Comparison of ENCODE assay signal across 13 mouse cellular contexts in genomic region chr10:69465558-69466200, GRCm38 (mm10).
A peak's percentile ranks its signal among the peaks of the same experiment; 100 is the strongest.
DNase-seq lines count a peak whose midpoint lies in the region; ATAC-seq lines count a peak whose summit lies in the region.
"Had no signal": no experiment of that assay in that cellular context is flagged by ENCODE, and none has a peak within 500 bp of the region (broad histone marks: within the 10 kb centered on the region; RNA-seq: fewer than 3 reads in every experiment).

No protein-coding gene starts in this region.

- H3K4me2 ChIP-seq in hindbrain, embryonic 11.5 days (replicated peaks; ENCODE audit: low read depth, low read length) = no peak overlapping the region
- no peak overlapping the region for H3K4me2 ChIP-seq in liver, embryonic 11.5 days
- H3K4me2 ChIP-seq: embryonic facial prominence, embryonic 15.5 days; liver, embryonic 13.5 days had no signal

- DNase-seq in layer of hippocampus, adult 11-12 months (ENCODE audit: low spot score) = peak; percentile 77
- no peak for DNase-seq in layer of hippocampus, postnatal 25 days (ENCODE audit: extremely low spot score in 1 of 2, low spot score in 1 of 2)
- DNase-seq in hindbrain, embryonic 11.5 days (ENCODE audit: low spot score) = peak; percentile 85
- peak; percentile 20 for DNase-seq in left cerebral cortex, postnatal 4 days
- peak; percentile 91 for DNase-seq in telencephalon, adult 2 months (ENCODE audit: low read depth, low spot score)
- DNase-seq in liver, embryonic 11.5 days (ENCODE audit: low spot score) = no peak
- DNase-seq in testis, postnatal 10 days (ENCODE audit: low spot score) = no peak
- DNase-seq in spleen, postnatal 36 days (ENCODE audit: low spot score in 2 of 2) = no peak
- DNase-seq: adrenal gland, adult 2 months; liver, embryonic 13.5 days; thymus, postnatal 14 days had no signal

- 51% methylated on average over 11 of the region's 11 CpGs for WGBS in hindbrain, embryonic 11.5 days
- 80% methylated on average over 11 of the region's 11 CpGs for WGBS in liver, embryonic 11.5 days

- H3K4me1 ChIP-seq in hindbrain, embryonic 11.5 days (replicated peaks; ENCODE audit: control insufficient read depth, insufficient read depth, low read length) = no peaks in the 10 kb centered on the region
- no peaks in the 10 kb centered on the region for H3K4me1 ChIP-seq in liver, embryonic 11.5 days (replicated peaks; ENCODE audit: control insufficient read depth, insufficient read depth, low read length)
- H3K4me1 ChIP-seq: embryonic facial prominence, embryonic 15.5 days; liver, embryonic 13.5 days had no signal

- ATAC-seq in hindbrain, embryonic 11.5 days (ENCODE audit: low FRiP score) = peak; percentile 75
- no peak for ATAC-seq in liver, embryonic 11.5 days (replicated peaks; ENCODE audit: low FRiP score)

- no peaks in the 10 kb centered on the region for H3K36me3 ChIP-seq in hindbrain, embryonic 11.5 days (ENCODE audit: control insufficient read depth, insufficient read depth, low read length)
- no peaks in the 10 kb centered on the region for H3K36me3 ChIP-seq in liver, embryonic 11.5 days (ENCODE audit: control insufficient read depth, insufficient read depth, low read length)
- H3K36me3 ChIP-seq: embryonic facial prominence, embryonic 15.5 days; liver, embryonic 13.5 days had no signal

- H3K9ac ChIP-seq in hindbrain, embryonic 11.5 days (ENCODE audit: low read depth, low read length) = peak overlapping the region; percentile 28; the same call in 1 of the 2 replicates
- H3K9ac ChIP-seq in liver, embryonic 11.5 days (ENCODE audit: low read depth, low read length) = no peak overlapping the region
- H3K9ac ChIP-seq: embryonic facial prominence, embryonic 15.5 days; liver, embryonic 13.5 days had no signal

- intact Hi-C loops in left cerebral cortex, postnatal 4 days (cut with DNase I) = no loop called here

- no peaks in the 10 kb centered on the region for H3K9me3 ChIP-seq in hindbrain, embryonic 11.5 days (ENCODE audit: control insufficient read depth, low read length)
- no peaks in the 10 kb centered on the region for H3K9me3 ChIP-seq in liver, embryonic 11.5 days (ENCODE audit: control insufficient read depth, low read length)
- H3K9me3 ChIP-seq: embryonic facial prominence, embryonic 15.5 days; liver, embryonic 13.5 days had no signal

- H3K27ac ChIP-seq in hindbrain, embryonic 11.5 days (ENCODE audit: low read depth, low read length) = peak overlapping the region; percentile 89
- no peak overlapping the region for H3K27ac ChIP-seq in liver, embryonic 11.5 days (ENCODE audit: low read depth, low read length)
- H3K27ac ChIP-seq: embryonic facial prominence, embryonic 15.5 days; liver, embryonic 13.5 days had no signal

- no peak overlapping the region for H3K4me3 ChIP-seq in hindbrain, embryonic 11.5 days (ENCODE audit: low read depth, low read length)
- H3K4me3 ChIP-seq in liver, embryonic 11.5 days (ENCODE audit: low read depth, low read length) = no peak overlapping the region
- H3K4me3 ChIP-seq: embryonic facial prominence, embryonic 15.5 days; liver, embryonic 13.5 days; myocyte had no signal

- no peaks in the 10 kb centered on the region for H3K27me3 ChIP-seq in hindbrain, embryonic 11.5 days (ENCODE audit: control insufficient read depth, insufficient read depth, low read length)
- no peaks in the 10 kb centered on the region for H3K27me3 ChIP-seq in liver, embryonic 11.5 days (replicated peaks; ENCODE audit: control insufficient read depth, insufficient read depth, low read length)
- H3K27me3 ChIP-seq: embryonic facial prominence, embryonic 15.5 days; liver, embryonic 13.5 days had no signal

Comparison
In these comparisons a context has a peak if more than half of its experiments do, and no peak if none do; other contexts are left out.
1. DNase-seq: peak in layer of hippocampus, adult 11-12 months (single experiment), hindbrain, embryonic 11.5 days (single experiment), left cerebral cortex, postnatal 4 days (single experiment) and telencephalon, adult 2 months (single experiment); none in layer of hippocampus, postnatal 25 days (0 of 2), liver, embryonic 11.5 days (single experiment), testis, postnatal 10 days (single experiment) and spleen, postnatal 36 days (0 of 2).